Mouse (Mus musculus) gonadal fat pad, adult 2 months (tissue): ENCODE results near the gene Birc3. TPM values are rescaled to one million over a fixed set of nuclear protein-coding genes. Genes with fewer than 3 reads are reported as not detected.
"Not testable (repeated sequence)": the region's sequence is repeated elsewhere in the genome, so short reads cannot be mapped to it uniquely, and the experiment has no call there.

Experiments
- DNase-seq: peaks from one replicate; pipeline ENCODE4 v3.0.0-alpha.2; 2012; ENCODE audit warnings: low read depth
- polyA plus RNA-seq: library from polyadenylated mRNA; depleted of rRNA; stranded (reverse); fragments of >200 nt; gene quantifications from 2 replicates; pipeline ENCODE4 v1.2.3, GENCODE M21; 2012

Gene Birc3
- polyA plus RNA-seq, 1 experiment = 19.0 TPM

DNA sequence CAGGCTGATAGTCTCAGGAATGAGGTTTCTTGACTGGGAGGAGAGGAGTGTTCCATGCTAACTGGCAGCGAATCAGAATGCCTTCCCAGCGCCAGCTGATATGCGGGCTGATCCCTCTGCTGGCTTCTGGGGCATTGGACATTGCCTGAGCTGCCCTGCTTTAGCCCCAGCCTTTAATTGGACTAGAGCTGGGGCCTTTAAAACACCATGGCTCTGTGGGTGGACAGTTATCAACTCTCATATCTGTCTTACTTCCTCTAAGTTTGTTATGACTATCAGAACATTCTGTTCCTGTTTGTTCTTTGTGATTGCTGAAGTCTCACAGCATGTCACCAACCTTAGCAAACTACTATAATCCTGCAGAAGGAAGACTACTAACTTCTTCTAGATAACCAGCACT, 5.0 kb downstream of the Birc3 start:
- DNase-seq = no peak

DNA sequence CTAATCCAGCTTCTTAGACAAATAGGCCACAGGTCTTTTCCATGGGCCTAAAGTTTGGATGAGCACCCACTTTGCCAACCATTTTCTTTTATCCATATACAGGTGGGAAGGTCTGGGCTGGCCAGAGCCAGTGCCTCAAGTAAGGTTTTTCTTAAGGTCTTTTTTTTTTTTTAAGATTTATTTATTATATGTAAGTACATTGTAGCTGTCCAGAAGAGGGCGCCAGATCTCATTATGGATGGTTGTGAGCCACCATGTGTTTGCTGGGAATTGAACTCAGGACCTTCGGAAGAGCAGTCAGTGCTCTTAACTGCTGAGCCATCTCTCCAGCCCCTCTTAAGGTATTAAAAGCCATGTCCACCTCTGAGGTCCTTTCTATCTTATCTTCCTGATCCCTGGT, 6.0 kb downstream of the Birc3 start:
- DNase-seq = not testable (repeated sequence)

- no peak for DNase-seq
Observed at GRCm38 (mm10) chr9:7860976-7861375, 12.0 kb downstream of the Birc3 start.

DNA sequence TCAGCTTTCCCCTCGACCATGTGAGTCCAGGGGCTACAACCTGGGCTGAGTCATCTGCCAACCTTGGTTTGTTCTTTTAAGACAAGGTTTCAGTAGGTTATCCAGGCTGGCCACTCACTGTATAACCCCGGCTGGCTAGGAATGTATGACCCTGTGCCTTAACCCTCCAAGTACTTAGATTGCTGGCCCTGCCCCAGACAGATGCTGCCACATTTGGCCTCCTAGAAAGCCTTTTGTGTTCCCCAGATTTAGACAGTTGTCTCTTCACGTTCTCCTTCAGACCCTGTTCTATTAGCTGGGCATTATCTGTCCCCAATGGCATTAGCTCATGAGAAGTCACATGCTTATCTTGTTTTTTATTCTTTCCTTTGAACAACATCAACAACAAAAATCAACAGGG, 17.1 kb downstream of the Birc3 start:
- DNase-seq = no peak

DNA sequence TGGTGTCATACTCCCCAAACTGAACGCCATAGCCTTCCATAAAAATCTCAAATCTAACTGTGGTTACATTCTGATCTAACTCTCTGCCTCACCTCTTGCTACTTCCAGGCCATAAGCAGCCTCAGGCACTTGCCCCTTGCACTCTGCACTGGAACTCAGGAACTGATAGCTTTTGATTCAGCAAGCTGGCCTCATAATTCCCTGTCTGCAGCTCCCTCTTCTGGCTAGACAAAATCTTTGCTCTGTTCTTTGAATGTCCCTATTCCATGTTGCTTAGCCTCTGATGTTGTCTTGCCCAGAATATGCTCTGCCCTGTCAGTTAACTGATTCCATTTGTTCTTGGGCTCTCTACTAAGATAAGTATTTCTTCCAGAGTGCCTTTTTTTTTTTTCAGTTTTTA, 17.6 kb downstream of the Birc3 start:
- no peak for DNase-seq

DNA sequence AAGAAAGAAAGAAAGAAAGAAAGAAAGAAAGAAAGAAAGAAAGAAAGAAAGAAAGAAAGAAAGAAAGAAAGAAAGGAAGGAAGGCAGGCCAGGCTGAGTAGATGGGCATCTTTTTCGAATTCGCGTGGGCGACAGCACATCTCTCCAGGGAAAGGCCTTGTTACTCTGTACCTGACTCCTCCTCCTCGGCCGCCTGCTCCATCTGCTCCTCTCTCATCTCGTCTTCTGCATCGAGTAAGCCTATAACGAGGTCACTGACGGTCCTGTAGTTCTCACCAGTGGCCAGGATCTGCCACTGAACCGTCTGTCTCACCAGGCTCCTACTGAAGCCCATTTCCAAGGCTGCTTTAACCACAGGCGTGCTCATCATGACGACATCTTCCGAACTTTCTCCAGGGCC, 18.8 kb downstream of the Birc3 start:
- not testable (repeated sequence) for DNase-seq

DNA sequence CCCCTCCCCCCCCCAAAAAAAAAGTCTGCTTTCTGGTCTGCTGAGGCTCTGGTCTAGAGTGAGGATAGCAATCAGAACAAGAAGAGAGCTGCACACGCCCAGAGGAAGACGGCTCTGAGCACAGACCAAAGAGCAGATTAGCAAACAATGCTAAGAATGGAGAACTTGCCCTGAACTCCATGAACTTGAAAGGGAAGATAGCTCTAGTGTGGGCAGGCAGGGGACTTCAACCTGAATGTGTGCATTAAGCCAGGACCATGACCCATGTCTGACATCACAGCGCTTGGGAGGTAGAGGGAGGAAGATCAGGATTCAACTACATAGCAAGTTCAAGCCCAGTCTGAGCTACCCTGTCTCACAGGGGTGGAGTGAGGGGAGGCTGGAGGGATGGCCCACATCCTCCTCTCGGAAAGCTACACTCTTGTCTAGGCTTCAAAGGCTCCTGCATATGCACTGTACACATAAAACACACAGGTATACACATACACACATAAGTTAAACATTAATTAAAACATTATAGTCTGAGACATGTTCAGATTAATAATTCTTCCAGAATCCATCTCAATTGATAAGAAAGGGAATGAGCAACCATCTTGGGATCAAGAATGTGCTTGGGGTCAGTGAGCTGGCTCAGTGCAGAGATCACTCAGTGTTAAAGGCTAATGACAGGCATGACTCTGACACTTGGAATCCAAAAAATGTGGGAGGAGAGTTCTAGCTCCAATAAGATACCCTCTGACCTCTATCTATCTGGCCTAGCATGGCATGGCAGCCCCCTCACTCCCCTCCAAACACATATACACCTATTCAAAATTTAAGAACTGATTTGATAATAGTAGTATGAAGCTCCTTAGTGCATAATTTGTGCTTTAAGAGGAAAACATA, 20.4 kb downstream of the Birc3 start:
- DNase-seq = no peak

DNA sequence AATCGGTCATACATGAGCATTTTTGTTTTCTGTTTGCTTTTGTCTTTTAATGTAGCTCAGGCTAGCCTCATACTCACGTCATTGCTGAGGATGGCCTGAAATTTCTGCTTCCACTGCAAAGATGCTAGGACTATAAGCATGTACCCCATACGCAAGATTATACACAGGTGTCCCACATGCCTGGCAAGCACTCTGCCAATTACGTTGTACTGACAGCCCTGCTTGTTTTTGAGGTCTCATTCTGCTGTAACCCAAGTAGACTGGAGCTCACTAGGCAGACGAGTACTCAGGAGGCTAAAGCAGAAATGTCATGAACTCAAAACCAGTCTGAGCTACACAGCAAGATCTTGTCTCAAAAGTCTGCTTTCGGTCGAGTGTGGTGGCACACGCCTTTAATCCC, 21.1 kb downstream of the Birc3 start:
- DNase-seq = no peak

DNA sequence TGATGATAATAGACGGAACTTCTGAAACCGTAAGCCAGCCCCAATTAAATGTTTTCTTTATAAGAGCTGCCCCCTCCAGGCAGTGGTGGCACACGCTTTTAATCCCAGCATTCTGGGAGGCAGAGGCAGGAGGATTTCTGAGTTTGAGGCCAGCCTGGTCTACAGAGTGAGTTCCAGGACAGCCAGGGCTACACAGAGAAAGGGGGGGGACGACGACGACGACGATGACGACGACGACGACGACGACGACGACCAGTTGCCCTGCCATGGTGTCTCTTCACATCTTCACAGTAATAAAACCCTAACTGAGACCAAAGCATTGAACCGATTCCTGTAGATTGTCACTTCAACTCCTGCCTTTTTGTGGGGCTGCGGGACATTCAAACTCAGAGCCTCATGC, 24.8 kb downstream of the Birc3 start:
- no peak for DNase-seq

DNA sequence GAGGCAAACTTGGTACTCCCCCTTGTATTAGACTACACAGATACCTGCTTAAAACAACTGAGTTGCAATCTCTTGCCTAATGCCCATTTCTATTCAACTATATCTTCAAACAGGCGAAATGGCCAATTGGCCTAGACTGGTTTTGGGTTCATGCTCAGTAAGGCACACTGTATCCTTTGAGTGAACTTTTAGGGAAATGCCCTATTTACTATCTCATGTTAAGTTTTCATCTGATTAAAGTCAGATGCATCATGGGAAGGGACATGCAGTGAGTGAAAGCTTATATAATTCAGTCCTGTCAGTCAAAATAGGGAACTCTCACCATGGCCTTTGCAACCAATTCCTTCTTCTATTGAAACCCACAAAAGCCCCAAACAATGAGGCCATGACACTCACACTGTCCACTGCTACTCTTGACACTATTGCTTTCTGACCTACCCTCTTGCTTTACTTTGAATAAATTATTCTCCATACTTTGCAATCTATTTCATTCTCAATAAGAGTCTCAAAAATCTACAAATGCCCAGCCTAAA, 26.3 kb downstream of the Birc3 start:
- DNase-seq = no peak

DNA sequence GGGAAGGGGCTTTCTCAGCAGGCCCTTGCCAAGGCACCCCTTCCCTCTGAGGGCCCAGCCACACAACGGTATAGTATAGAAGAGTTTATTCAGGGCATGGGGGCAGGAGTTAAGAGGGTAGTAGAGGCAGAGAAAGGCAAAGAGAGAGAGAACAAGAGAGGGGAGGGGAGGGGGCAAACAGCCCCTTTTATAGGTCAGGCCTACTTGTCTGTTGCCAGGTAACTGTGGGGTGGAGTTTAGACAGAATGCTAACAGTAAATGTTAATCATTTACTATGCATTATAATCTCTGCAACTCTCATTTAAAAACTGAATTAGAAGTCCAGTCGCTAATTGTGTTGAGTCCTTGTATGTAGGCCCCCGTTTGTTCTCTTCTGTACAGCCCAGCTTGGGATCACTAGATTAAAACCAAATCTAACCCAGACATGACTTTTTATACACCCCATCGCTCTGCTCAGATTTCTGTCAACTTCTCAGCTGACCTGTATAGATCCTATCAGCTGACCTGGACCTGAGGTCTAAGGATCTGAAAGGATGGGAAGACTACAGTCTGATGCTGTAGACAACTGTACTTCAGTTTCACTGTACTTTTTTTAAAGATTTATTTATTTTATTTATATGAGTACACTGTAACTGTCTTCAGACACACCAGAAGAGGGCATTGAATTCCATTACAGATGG, 27.6 kb downstream of the Birc3 start:
- DNase-seq = no peak

- DNase-seq = no peak
Observed at GRCm38 (mm10) chr9:7841221-7841620, 31.8 kb downstream of the Birc3 start.

DNA sequence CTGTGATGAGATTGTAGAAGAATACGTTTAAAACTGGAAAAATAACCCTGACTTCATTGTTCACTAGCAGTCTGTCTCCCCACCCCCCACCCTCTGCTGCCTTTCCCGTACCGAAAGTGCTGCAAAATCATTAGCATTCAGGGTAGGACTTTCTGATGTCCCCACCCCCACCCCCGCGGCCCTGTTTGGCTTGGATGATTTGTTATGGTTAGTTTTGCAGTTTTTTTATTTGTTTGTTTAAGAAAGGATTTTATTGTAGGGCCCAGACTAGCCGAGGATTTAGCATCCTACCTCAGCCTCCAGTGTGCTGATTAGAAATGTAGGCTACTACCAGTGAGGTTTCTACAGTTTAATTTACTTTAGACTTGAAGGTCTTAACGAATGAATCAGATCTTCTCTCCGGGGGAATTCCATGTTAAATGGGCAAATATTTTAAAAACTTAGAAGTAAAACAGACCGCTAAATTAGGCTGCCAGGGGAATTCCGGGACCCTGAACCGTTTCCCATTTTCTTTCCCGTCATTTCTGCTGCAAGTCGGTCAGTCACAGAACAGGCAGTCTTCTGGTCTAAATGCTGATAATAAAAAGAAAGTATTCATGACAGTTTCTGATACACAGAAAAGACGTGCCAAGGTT, 35.1 kb downstream of the Birc3 start:
- no peak for DNase-seq

- peak; percentile 73 for DNase-seq
Observed at GRCm38 (mm10) chr9:7836905-7837805, 35.8 kb downstream of the Birc3 start, which contains the start of gene Birc2. TSS of gene Birc2 (minus strand) at chr9:7837064.

DNA sequence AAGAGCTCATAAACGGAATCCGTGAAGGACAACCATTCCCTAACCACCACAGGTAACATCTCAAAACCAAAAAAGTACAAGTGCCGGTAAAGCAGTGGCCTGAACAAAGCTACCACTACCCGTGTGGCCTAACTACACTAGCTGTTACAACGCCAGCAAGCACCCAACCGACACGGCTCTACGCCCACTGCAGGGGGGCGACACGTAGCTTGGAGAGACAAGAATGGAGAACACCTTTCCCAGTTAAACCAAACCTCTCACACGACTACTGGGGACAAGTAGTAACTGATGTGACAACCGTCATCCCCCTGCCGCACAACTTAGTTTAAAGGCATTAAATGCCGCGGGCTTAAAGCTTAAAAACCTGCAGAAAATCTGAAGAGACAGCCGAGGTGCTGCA, 36.7 kb downstream of the Birc3 start:
- no peak for DNase-seq

GRCm38 (mm10) chr9:7835302-7835701, 37.7 kb downstream of the Birc3 start:
- no peak for DNase-seq

DNA sequence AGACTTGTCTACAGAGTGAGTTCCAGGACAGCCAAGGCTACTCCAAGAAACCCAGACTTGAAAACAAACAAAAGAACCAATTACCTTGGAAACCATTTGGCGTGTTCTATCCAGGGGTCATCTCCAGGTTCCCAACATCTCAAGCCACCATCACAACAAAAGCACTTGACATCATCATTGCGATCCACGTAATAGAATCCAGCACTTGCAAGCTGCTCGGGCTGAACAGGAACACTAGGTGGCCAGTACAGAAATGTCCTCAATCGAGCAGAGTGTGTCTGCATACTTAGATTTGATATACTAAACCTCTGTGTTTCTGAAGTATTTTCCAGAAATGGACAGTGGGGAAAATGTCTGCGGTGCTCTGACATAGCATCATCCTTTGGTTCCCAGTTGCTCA, 39.6 kb downstream of the Birc3 start:
- no peak for DNase-seq

- no peak for DNase-seq
Observed at GRCm38 (mm10) chr9:7829531-7830528, 43.2 kb downstream of the Birc3 start.

GRCm38 (mm10) chr9:7828706-7829105, 44.3 kb downstream of the Birc3 start:
- no peak for DNase-seq

DNA sequence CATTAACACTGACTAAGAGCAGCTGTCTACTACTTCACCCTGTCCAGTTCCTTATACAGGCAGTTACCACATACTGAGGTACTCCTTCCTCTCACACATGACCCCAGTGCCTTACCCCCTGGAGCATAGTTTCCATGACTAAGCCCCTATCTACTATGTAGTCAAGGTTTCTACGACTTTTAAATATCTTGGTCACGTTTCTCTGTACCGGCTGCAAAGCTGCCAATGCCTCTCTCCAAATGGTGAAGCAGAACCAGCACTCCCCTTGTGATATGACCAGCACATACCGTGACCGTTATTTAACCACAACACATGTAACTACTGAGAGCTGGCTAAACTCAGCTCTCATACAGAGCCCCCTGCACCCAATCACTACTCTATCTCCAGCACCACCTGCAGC, 48.1 kb downstream of the Birc3 start:
- no peak for DNase-seq
